Mouse (Mus musculus) MEL (cell line): Measurements from ENCODE around the gene Borcs7. TPM values are rescaled to one million over a fixed set of nuclear protein-coding genes. Genes with fewer than 3 reads are reported as not detected.

ENCODE experiments used
- DNase-seq: peaks from one replicate; pipeline ENCODE4 v3.0.0; 2011; ENCODE audit warnings: low read depth, low spot score
- H3K27ac ChIP-seq: 2 replicates; pipeline ENCODE4 v1.5.1; 2012; ENCODE audit warnings: low read depth, mild to moderate bottlenecking, control low read depth, low read length, moderate library complexity; ENCODE audit not compliant: control insufficient read depth
- H3K27me3 ChIP-seq, 2 experiments: fragments of 150-350 bp in 1 of 2; sonication (generic) in 1 of 2; 2 replicates each; pipeline ENCODE4 v1.6.1; 2012; ENCODE audit warnings: low read length in 2 of 2, mild to moderate bottlenecking in 2 of 2, improper control_type of control experiment in 1 of 2, moderate library complexity in 1 of 2; ENCODE audit not compliant: insufficient read depth in 2 of 2, control insufficient read depth in 1 of 2
- H3K36me3 ChIP-seq, 2 experiments: 2 replicates each; pipeline ENCODE4 v1.6.1; 2012 to 2014; ENCODE audit warnings: low read length in 2 of 2, improper control_type of control experiment in 1 of 2, inconsistent platforms in 1 of 2, mild to moderate bottlenecking in 1 of 2; ENCODE audit not compliant: insufficient read depth in 2 of 2, control insufficient read depth in 1 of 2
- H3K4me1 ChIP-seq, 2 experiments: fragments of 150-350 bp in 1 of 2; sonication (generic) in 1 of 2; 2 replicates each; pipeline ENCODE4 v1.6.1; 2012; ENCODE audit warnings: low read length in 2 of 2, improper control_type of control experiment in 1 of 2, mild to moderate bottlenecking in 1 of 2; ENCODE audit not compliant: insufficient read depth in 2 of 2, control insufficient read depth in 1 of 2
- H3K4me3 ChIP-seq, 2 experiments: fragments of 150-350 bp in 1 of 2; sonication (generic) in 1 of 2; 2 replicates each; pipeline ENCODE4 v1.5.1; 2012; ENCODE audit warnings: low read depth in 2 of 2, low read length in 2 of 2, mild to moderate bottlenecking in 2 of 2, moderate library complexity in 2 of 2, control low read depth in 1 of 2, improper control_type of control experiment in 1 of 2; ENCODE audit not compliant: control insufficient read depth in 1 of 2, insufficient read depth in 1 of 2
- H3K79me2 ChIP-seq: 2 replicates; pipeline ENCODE4 v1.6.1; 2012; ENCODE audit warnings: mild to moderate bottlenecking, low read length, moderate library complexity; ENCODE audit not compliant: control insufficient read depth, poor library complexity, insufficient read depth
- H3K9ac ChIP-seq: 2 replicates; pipeline ENCODE4 v1.6.1; 2012; ENCODE audit warnings: low read depth, mild to moderate bottlenecking, control low read depth, low read length, moderate library complexity; ENCODE audit not compliant: control insufficient read depth, poor library complexity, severe bottlenecking
- H3K9me3 ChIP-seq: fragments of 150-350 bp; sonication (generic); replicated peaks from 2 replicates; pipeline ENCODE4 v1.6.1; 2012; ENCODE audit warnings: mild to moderate bottlenecking, low read length, improper control_type of control experiment, moderate library complexity; ENCODE audit not compliant: insufficient read depth
- BHLHE40 ChIP-seq: IDR thresholded peaks from 2 replicates; pipeline ENCODE4 v1.6.1; 2012; ENCODE audit warnings: low read depth, mild to moderate bottlenecking, inconsistent platforms, low read length, improper control_type of control experiment, borderline replicate concordance
- CHD2 ChIP-seq: IDR thresholded peaks from 2 replicates; pipeline ENCODE4 v1.6.1; 2011; ENCODE audit warnings: low read length, improper control_type of control experiment
- EP300 ChIP-seq, 2 experiments: IDR thresholded peaks; 2 replicates each; pipeline ENCODE4 v1.6.1; 2011; ENCODE audit warnings: improper control_type of control experiment in 2 of 2, low read length in 2 of 2, low read depth in 1 of 2, mild to moderate bottlenecking in 1 of 2
- ETS1 ChIP-seq: IDR thresholded peaks from 2 replicates; pipeline ENCODE4 v1.6.1; 2012; ENCODE audit warnings: low read depth, mild to moderate bottlenecking, inconsistent platforms, low read length, improper control_type of control experiment, moderate library complexity
- GABPA ChIP-seq: IDR thresholded peaks from 2 replicates; pipeline ENCODE4 v1.6.1; 2012; ENCODE audit warnings: low read depth, mild to moderate bottlenecking, inconsistent platforms, low read length, improper control_type of control experiment, moderate library complexity
- GATA1 ChIP-seq: IDR thresholded peaks from 2 replicates; pipeline ENCODE4 v1.6.1; 2011; ENCODE audit warnings: low read depth, low read length, improper control_type of control experiment
- HCFC1 ChIP-seq: IDR thresholded peaks from 2 replicates; pipeline ENCODE4 v1.6.1; 2012; ENCODE audit warnings: low read depth, mild to moderate bottlenecking, inconsistent platforms, low read length, improper control_type of control experiment, moderate library complexity
- JUND ChIP-seq: IDR thresholded peaks from 2 replicates; pipeline ENCODE4 v1.6.1; 2011; ENCODE audit warnings: low read depth, mild to moderate bottlenecking, improper control_type of control experiment, low read length
- KAT2A ChIP-seq: conservative IDR thresholded peaks from 2 replicates; pipeline ENCODE4 v1.6.1; 2012; ENCODE audit warnings: low read depth, low read length, improper control_type of control experiment, inconsistent platforms
- MAFK ChIP-seq: IDR thresholded peaks from 2 replicates; pipeline ENCODE4 v1.6.1; 2011; ENCODE audit warnings: low read depth, mild to moderate bottlenecking, low read length, improper control_type of control experiment, borderline replicate concordance
- MAX ChIP-seq: IDR thresholded peaks from 2 replicates; pipeline ENCODE4 v1.6.1; 2011; ENCODE audit warnings: low read length, improper control_type of control experiment
- MAZ ChIP-seq: IDR thresholded peaks from 2 replicates; pipeline ENCODE4 v1.6.1; 2012; ENCODE audit warnings: low read depth, mild to moderate bottlenecking, inconsistent platforms, low read length, improper control_type of control experiment
- MEF2A ChIP-seq: IDR thresholded peaks from 2 replicates; pipeline ENCODE4 v1.6.1; 2014; ENCODE audit warnings: low read depth, mild to moderate bottlenecking, inconsistent platforms, low read length, improper control_type of control experiment; ENCODE audit not compliant: poor library complexity, insufficient replicate concordance, severe bottlenecking; ENCODE audit errors: extremely low read depth
- MXI1 ChIP-seq: IDR thresholded peaks from 2 replicates; pipeline ENCODE4 v1.6.1; 2011; ENCODE audit warnings: mild to moderate bottlenecking, low read depth, low read length, improper control_type of control experiment
- MYB ChIP-seq: IDR thresholded peaks from 2 replicates; pipeline ENCODE4 v1.6.1; 2011; ENCODE audit warnings: mild to moderate bottlenecking, low read depth, low read length, improper control_type of control experiment
- MYC ChIP-seq: IDR thresholded peaks from 2 replicates; pipeline ENCODE4 v1.6.1; 2011; ENCODE audit warnings: low read depth, mild to moderate bottlenecking, low read length, improper control_type of control experiment, moderate library complexity
- NRF1 ChIP-seq: IDR thresholded peaks from 2 replicates; pipeline ENCODE4 v1.6.1; 2014; ENCODE audit warnings: low read depth, mild to moderate bottlenecking, inconsistent platforms, low read length, improper control_type of control experiment, moderate library complexity; ENCODE audit not compliant: poor library complexity, insufficient read depth, severe bottlenecking
- POLR2AphosphoS5 ChIP-seq: IDR thresholded peaks from 2 replicates; pipeline ENCODE4 v1.6.1; 2012; ENCODE audit warnings: low read depth, borderline replicate concordance, mild to moderate bottlenecking, inconsistent platforms, low read length, moderate library complexity, mixed read lengths
- RAD21 ChIP-seq: IDR thresholded peaks from 2 replicates; pipeline ENCODE4 v1.6.1; 2011; ENCODE audit warnings: mild to moderate bottlenecking, low read depth, low read length, improper control_type of control experiment
- RCOR1 ChIP-seq: IDR thresholded peaks from 2 replicates; pipeline ENCODE4 v1.6.1; 2012; ENCODE audit warnings: low read depth, mild to moderate bottlenecking, inconsistent platforms, low read length, improper control_type of control experiment
- SIN3A ChIP-seq: IDR thresholded peaks from 2 replicates; pipeline ENCODE4 v1.6.1; 2012; ENCODE audit warnings: low read length, improper control_type of control experiment, inconsistent platforms
- TAL1 ChIP-seq: IDR thresholded peaks from 2 replicates; pipeline ENCODE4 v1.6.1; 2012; ENCODE audit warnings: mild to moderate bottlenecking, inconsistent platforms, low read length, moderate library complexity, mixed read lengths
- TBP ChIP-seq: IDR thresholded peaks from 2 replicates; pipeline ENCODE4 v1.8.0; 2011; ENCODE audit warnings: low read depth, low read length, improper control_type of control experiment
- TCF12 ChIP-seq: IDR thresholded peaks from 2 replicates; pipeline ENCODE4 v1.6.1; 2014; ENCODE audit warnings: low read depth, mild to moderate bottlenecking, inconsistent platforms, low read length, improper control_type of control experiment, moderate library complexity
- USF2 ChIP-seq, 2 experiments: IDR thresholded peaks; 2 replicates each; pipeline ENCODE4 v1.6.1; 2011 to 2012; ENCODE audit warnings: improper control_type of control experiment in 2 of 2, low read length in 2 of 2, borderline replicate concordance in 1 of 2, inconsistent platforms in 1 of 2, low read depth in 1 of 2, mild to moderate bottlenecking in 1 of 2; ENCODE audit not compliant: insufficient read depth in 1 of 2
- ZC3H11A ChIP-seq: IDR thresholded peaks from 2 replicates; pipeline ENCODE4 v1.6.1; 2012; ENCODE audit warnings: low read depth, mild to moderate bottlenecking, inconsistent platforms, low read length, improper control_type of control experiment
- ZMIZ1 ChIP-seq: IDR thresholded peaks from 2 replicates; pipeline ENCODE4 v1.6.1; 2012; ENCODE audit warnings: low read depth, mild to moderate bottlenecking, inconsistent platforms, low read length, improper control_type of control experiment, moderate library complexity
- ZNF384 ChIP-seq: IDR thresholded peaks from 2 replicates; pipeline ENCODE4 v1.6.1; 2012; ENCODE audit warnings: low read depth, mild to moderate bottlenecking, inconsistent platforms, low read length, improper control_type of control experiment
- polyA plus RNA-seq, 2 experiments: library from polyadenylated mRNA; stranded (reverse) in 1 of 2; unstranded in 1 of 2; fragments of >175 nt in 1 of 2; fragments of >200 nt in 1 of 2; gene quantifications; 2 replicates each; pipeline versions ENCODE4 v1.2.1 to v1.2.4; 2012; ENCODE audit warnings: low replicate concordance in 2 of 2, low read depth in 1 of 2; ENCODE audit not compliant: insufficient read length in 2 of 2, insufficient read depth in 1 of 2, missing spikeins in 1 of 2
- total RNA-seq: library from RNA; depleted of rRNA; stranded (reverse); fragments of 300-350 nt; gene quantifications from 2 replicates; pipeline ENCODE4 v1.2.3, GENCODE M21; 2012

Gene Borcs7
- total and polyA plus RNA-seq, 3 experiments = 4.1 to 11.1 TPM; not detected in 1

GRCm38 (mm10) chr19:46701156-46701555, 11.4 kb downstream of the Borcs7 start:
- peaks cover 0 to 17% of the 10 kb centered on the region in 2 experiments; a peak in 2 of 4 replicates for H3K36me3 ChIP-seq
- H3K4me1 ChIP-seq = peaks cover 9 to 33% of the 10 kb centered on the region in 2 experiments
- no peak for DNase-seq
- TF ChIP-seq KAT2A (no peak), NRF1 (no peak), MEF2A (no peak), ZNF384 (no peak), ETS1 (no peak), MAFK (no peak), CHD2 (no peak), RCOR1 (no peak), ZC3H11A (no peak), BHLHE40 (no peak), SIN3A (no peak), TAL1 (no peak), GABPA (no peak), JUND (no peak), MYB (no peak), MAX (no peak), POLR2AphosphoS5 (no peak), ZMIZ1 (no peak), MAZ (no peak)
- TF ChIP-seq, all 39 proteins: peak for 0
- no peaks in the 10 kb centered on the region for H3K27me3 ChIP-seq
- H3K9ac ChIP-seq = no peak overlapping the region
- no peaks in the 10 kb centered on the region for H3K9me3 ChIP-seq
- no peak overlapping the region for H3K27ac ChIP-seq
- H3K79me2 ChIP-seq = no peaks in the 10 kb centered on the region; the same call in 1 of the 2 replicates
- H3K4me3 ChIP-seq = no peak overlapping the region

- DNase-seq = peak; percentile 89
- H3K4me3 ChIP-seq = no peak overlapping the region
- H3K27ac ChIP-seq = peak overlapping the region; percentile 8
- H3K36me3 ChIP-seq = peaks cover 0 to 39% of the 10 kb centered on the region in 2 experiments; a peak in 2 of 4 replicates
- no peaks in the 10 kb centered on the region for H3K9me3 ChIP-seq
- peaks cover 19 to 51% of the 10 kb centered on the region in 2 experiments for H3K4me1 ChIP-seq
- H3K9ac ChIP-seq = no peak overlapping the region
- H3K27me3 ChIP-seq = no peaks in the 10 kb centered on the region
- H3K79me2 ChIP-seq = no peaks in the 10 kb centered on the region
- TF ChIP-seq SIN3A (peak; percentile 48; the same call in 1 of the 2 replicates), TCF12 (peak; percentile 44), ETS1 (peak; percentile 20; the same call in 1 of the 2 replicates), GATA1 (no peak), RAD21 (no peak), ZNF384 (peak; percentile 56; the same call in 1 of the 2 replicates), MAX (peak; percentile 43), MAZ (0 out of 2 replicates have a peak, but pooled peaks have one; percentile 10), RCOR1 (peak; percentile 70; the same call in 1 of the 2 replicates), MXI1 (peak; percentile 43), USF2 (IDR thresholded peaks at IDR 0.05; ENCODE audit: borderline replicate concordance in 1 of 2, insufficient read depth in 1 of 2, low read depth in 1 of 2, low read length in 2 of 2) (no peak), TBP (peak; percentile 75), EP300 (IDR thresholded peaks at IDR 0.05; ENCODE audit: low read depth in 1 of 2, low read length in 2 of 2) (peak; percentile 36 to 43; a peak in 2 of 4 replicates), HCFC1 (peak; percentile 21; the same call in 1 of the 2 replicates), MYC (0 out of 2 replicates have a peak, but pooled peaks have one; percentile 50), ZC3H11A (no peak)
These were observed 16.2 kb downstream of the Borcs7 start for GRCm38 (mm10) chr19:46705779-46706495.
